Mouse (Mus musculus) brain, embryonic 14.5 days (tissue): Measurements from ENCODE around the gene Fblim1.

Experiments used
- CTCF ChIP-seq: fragments of 200-500 bp; IDR thresholded peaks from 2 replicates; pipeline ENCODE4 v1.5.1; 2012; ENCODE audit warnings: inconsistent platforms, mild to moderate bottlenecking, moderate library complexity, borderline replicate concordance; ENCODE audit not compliant: insufficient read depth, insufficient read length; ENCODE audit errors: extremely low read depth
- POLR2A ChIP-seq: fragments of 200-500 bp; IDR thresholded peaks from 2 replicates; pipeline ENCODE4 v1.6.1; 2012; ENCODE audit warnings: mild to moderate bottlenecking, inconsistent platforms, borderline replicate concordance; ENCODE audit not compliant: poor library complexity, insufficient read depth, insufficient read length, severe bottlenecking; ENCODE audit errors: extremely low read depth

GRCm38 (mm10) chr4:141619299-141619883 lies 13.5 kb upstream of the Fblim1 start:
- TF ChIP-seq CTCF (no peak), POLR2A (no peak)
